Mouse (Mus musculus) induced T-regulatory cell, adult 2 months (primary cell): Measurements from ENCODE around the gene Accs.
A peak's percentile ranks its signal among the peaks of the same experiment; 100 is the strongest.

Experiments
- DNase-seq: peaks from one replicate; pipeline ENCODE4 v3.0.0-alpha.2; 2012; ENCODE audit warnings: low read depth

The Accs gene

DNA sequence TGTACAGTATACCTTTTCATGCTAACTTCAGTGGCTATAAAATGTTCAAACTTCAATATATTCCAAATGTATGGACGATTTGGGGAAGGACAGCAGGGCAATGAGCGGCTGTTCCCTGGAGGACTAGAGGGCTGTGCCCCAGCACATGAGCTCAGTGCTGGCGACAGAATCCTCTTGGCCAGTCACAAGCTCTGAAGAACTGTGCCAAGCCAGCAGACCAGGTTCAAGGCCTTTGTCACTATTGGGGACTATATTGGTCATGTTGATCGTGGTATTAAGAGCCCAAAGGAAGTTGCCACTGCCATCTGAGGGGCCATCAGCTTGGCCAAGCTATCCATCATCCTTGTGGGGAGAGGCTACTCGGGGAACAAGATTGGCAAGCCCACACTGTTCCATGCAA, 55.4 kb downstream of the Accs start:
- no peak for DNase-seq

DNA sequence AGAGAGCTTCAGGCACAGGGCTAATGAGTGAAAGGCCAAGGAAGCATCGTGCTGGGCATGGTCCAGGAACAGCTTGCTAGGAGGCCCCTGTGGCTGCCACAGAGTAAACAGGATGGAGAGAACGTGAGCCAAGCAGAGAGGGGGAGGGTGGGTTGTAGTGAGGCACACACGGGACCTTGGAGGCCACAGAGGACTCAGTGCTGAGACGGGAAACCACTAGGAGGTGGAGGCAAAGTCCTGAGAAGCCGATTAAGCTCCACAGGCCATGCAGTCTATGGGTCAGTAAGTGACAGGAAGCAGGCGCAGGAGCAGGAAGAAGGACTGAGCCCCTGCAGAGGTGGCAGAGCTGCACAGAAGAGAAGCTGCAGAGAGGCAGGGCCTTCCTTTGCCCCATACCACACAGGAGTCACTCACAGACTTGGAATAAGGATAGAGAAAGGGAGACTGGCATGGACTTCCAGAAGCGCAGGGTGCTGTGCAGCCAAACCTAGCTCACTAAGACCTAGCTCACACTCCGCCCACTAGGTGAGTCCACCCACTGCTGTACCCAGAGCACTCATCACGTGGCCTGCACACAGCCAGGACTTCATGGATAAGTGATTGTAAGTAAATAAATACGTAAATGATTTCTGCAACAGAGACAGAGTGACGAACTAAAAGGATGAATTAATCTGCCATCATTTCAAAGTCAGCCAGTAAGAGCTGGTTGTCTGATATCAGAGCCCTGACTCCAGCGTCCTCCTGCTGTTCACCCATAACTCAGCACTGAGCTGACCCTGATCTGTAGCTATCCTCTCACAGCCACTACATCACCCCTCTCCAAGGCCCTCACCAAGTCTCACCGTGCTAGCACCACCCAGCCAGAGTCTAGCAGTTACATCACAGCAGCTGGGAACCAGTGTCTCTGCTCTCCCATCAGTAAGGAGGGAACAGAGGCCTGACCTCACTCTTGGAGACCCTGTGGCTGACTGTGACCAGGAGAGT, 57.9 kb downstream of the Accs start:
- no peak for DNase-seq

DNA sequence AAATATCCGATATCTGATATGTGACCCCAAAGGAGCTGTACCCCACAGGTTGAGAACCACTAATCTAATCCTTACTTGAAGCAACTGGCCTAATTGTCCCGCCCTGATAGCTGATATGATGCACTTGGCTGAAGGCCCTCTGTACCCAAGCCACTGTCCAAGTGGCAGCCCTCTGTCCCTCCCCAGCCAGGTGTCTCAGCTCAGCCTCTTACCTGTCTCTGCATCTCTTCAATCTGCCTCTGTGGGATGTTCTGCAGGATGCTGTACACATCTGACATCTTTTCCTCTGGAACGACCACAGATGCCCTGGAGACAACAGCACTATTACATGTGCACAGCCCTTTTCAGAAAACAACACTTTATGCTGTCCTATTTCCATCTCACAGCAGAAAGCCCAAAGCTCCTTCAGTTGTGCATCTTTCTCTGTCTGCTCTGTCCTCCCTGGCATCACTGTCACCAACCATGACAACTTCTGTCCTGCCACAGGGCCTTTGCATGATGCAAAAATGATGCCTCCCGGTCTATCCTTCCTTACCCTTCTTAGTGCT, 58.9 kb downstream of the Accs start:
- DNase-seq = no peak

DNA sequence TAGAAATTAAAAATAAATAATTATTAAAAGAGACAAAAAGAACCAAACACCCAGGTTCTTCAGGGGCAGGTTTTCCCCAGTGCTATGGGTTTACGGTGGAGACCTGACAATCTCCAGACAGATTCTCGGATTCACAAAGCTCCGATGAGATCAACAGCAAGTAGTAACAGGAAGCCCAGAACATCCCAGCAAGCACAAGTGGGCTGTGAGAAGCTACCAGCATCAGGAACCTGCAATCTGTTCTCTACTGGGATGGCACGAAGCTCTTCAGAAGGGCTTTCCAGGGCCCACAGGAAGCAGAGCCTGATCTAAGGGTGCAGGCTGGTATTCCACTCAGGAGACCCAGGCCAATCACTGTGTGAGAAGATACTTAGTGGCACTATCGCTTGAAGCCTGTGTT, 61.2 kb downstream of the Accs start:
- DNase-seq = no peak

- peak; percentile 83 for DNase-seq
These were observed 63.6 kb downstream of the Accs start for GRCm38 (mm10) chr2:93786175-93786574.

DNA sequence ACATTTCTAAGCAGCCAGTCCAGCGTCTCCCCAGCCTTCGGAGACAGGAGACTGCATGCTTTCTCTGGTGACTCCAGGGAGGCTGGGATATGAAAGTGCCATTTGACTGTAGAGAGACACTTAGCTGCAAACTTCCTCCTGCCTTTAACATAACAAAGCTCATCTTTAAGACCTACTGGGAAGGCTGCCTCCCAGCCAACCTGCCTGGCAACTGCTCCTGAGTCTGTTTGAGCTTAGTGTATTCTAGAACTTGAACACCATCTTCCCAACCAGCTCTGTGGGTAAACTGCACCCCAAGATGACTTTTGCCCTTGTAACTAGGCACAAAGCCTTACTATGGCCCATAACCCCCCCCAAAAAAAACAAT, 64.3 kb downstream of the Accs start:
- no peak for DNase-seq

DNA sequence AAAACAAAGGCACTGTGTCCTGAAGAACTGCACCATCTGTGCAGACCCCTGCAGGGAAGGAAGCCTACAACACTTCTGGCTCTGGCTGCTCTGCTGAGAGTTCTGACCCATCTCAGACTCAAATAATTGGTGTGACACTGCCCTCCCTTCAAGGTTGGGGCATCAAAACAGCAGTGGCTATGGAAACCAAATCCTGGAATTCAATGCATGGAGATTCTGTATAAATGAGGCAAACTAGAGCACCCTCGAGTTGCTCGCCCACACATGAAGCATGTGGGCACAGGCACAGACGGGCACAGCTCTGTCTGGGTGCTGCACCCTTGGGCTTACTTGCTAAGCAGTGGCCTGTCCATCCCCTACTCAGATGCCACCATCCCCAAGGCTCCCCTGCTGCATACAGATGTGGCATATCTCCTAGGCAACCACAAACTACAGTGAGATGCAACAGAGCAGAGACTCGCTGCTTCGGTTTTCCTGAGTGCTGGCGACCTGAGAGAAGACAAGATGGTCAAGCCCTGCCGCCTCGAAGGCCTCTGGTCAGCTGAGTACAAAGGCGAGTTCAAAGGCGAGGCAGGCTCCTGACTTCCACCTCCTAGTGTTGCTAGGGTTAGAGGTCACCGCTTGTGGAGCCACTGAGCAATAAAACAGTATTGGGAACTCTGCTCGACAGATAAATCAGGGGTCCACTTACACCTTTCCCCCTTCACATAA, 64.9 kb downstream of the Accs start:
- no peak for DNase-seq

DNA sequence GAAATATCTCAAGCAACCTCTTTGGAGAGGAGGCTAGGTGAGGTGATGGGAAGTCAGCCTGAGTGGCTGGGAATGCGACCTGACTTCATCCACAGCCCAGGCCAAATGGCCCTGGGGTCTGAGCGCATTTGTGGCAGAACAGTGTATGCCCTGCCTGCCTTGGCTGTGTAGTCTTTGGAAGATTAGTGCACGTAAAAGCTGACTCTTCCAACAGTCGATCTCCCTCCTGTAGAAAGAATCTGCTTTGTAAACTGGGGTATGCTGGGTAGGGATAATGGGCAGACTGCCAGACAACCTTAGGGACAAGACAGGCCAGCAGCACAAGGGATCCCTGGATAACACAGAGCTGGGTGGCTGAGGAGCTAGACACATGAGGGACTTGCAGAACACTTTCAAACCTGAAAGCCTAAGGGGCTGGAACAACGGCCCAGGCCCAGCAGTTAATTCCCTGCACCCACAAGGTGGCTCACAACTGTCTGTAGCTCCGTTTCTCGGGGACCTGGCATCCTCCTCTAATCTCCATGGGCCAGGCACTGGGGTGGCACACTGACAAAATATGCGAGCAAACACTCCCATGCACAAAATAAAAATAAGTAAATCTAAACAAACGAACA, 65.7 kb downstream of the Accs start:
- DNase-seq = no peak
